Mouse (Mus musculus): ENCODE measurements around the gene Nr1i2.
A peak's percentile ranks its signal among the peaks of the same experiment; 100 is the strongest.

DNA sequence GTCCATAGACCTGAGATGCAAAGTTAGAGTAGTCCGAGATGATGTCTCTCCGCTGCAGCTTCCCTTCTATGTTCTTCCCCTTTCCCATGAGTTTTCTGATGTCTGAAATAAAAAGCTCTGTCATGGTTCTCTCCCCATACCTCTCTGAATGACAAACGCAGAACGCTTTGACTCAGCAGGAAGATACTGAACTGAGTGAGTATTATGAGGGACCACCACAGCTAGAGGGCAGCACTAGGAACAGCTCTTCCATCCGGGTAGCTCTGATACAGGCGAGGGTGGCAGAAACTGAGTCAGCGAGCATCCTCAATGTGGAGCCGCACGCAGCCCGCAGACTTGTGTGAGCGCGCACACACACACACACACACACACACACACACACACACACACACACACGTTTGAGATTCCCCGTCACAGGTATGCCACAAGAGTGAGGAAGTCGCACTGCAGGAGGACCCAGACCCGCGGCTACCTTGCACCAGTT, 26.9 kb upstream of the Nr1i2 start:
- TF ChIP-seq CTCF (IDR thresholded peaks at IDR 0.05; ENCODE audit: borderline replicate concordance, control insufficient read depth, extremely low read depth, insufficient read depth, low read length, poor library complexity) (peak; percentile 67; the same call in 1 of the 2 replicates), POLR2A (IDR thresholded peaks at IDR 0.05; ENCODE audit: control insufficient read depth, extremely low read depth, insufficient read depth, low read length, poor library complexity) (no peak)

Data from thymus, adult 2 months (tissue).